Mouse (Mus musculus): Measurements from ENCODE around the gene Smad6. TPM values are rescaled to one million over a fixed set of nuclear protein-coding genes. Genes with fewer than 3 reads are reported as not detected.

Smad6 gene
- total and polyA plus RNA-seq, 2 experiments = 4.1 to 12.6 TPM

GRCm38 (mm10) chr9:64049471-64050380, 27.9 kb upstream of the Smad6 start:
- TF ChIP-seq POLR2A (IDR thresholded peaks at IDR 0.05; ENCODE audit: extremely low read depth, insufficient read depth, low read length) (no peak), CTCF (IDR thresholded peaks at IDR 0.05; ENCODE audit: low read depth, low read length) (no peak)
- DNase-seq (ENCODE audit: extremely low read depth, low read depth, low spot score) = peak; percentile 96
- H3K4me1 ChIP-seq (ENCODE audit: control insufficient read depth, insufficient read depth, low read length) = peaks cover 32% of the 10 kb centered on the region
- peak overlapping the region; percentile 74 for H3K27ac ChIP-seq (replicated peaks; ENCODE audit: insufficient read depth, low read depth, low read length)
- H3K36me3 ChIP-seq (ENCODE audit: control insufficient read depth, insufficient read depth, low read length) = no peaks in the 10 kb centered on the region
- peak overlapping the region; percentile 26 for H3K4me3 ChIP-seq (ENCODE audit: insufficient read depth, low read depth, low read length)
- H3K9ac ChIP-seq (ENCODE audit: low read depth, low read length) = peak overlapping the region; percentile 3; the same call in 1 of the 2 replicates
- H3K79me2 ChIP-seq (ENCODE audit: control insufficient read depth, insufficient read depth, low read length) = no peaks in the 10 kb centered on the region
- WGBS = 5% methylated on average over 32 of the region's 32 CpGs
- H3K27me3 ChIP-seq (ENCODE audit: control insufficient read depth, insufficient read depth, low read length) = no peaks in the 10 kb centered on the region

- Histone ChIP-seq H3K36me3 (ENCODE audit: control insufficient read depth, insufficient read depth, low read length) (no peaks in the 10 kb centered on the region), H3K9ac (ENCODE audit: low read depth, low read length) (no peak overlapping the region; the same call in 1 of the 2 replicates), H3K27me3 (ENCODE audit: control insufficient read depth, insufficient read depth, low read length) (no peaks in the 10 kb centered on the region), H3K4me1 (ENCODE audit: control insufficient read depth, insufficient read depth, low read length) (peaks cover 12% of the 10 kb centered on the region; the same call in 1 of the 2 replicates), H3K79me2 (ENCODE audit: control insufficient read depth, insufficient read depth, low read length) (no peaks in the 10 kb centered on the region), H3K27ac (replicated peaks; ENCODE audit: insufficient read depth, low read depth, low read length) (peak overlapping the region; percentile 48), H3K4me3 (ENCODE audit: insufficient read depth, low read depth, low read length) (no peak overlapping the region)
- DNase-seq (ENCODE audit: extremely low read depth, low read depth, low spot score) = peak; percentile 65
- WGBS = 30% methylated on average over 14 of the region's 14 CpGs
- TF ChIP-seq CTCF (IDR thresholded peaks at IDR 0.05; ENCODE audit: low read depth, low read length) (no peak), POLR2A (IDR thresholded peaks at IDR 0.05; ENCODE audit: extremely low read depth, insufficient read depth, low read length) (no peak)
Observed at GRCm38 (mm10) chr9:64045117-64045890, 23.4 kb upstream of the Smad6 start.

- no peak for DNase-seq (ENCODE audit: extremely low read depth, low read depth, low spot score)
- Histone ChIP-seq H3K27me3 (ENCODE audit: control insufficient read depth, insufficient read depth, low read length) (no peaks in the 10 kb centered on the region), H3K9ac (ENCODE audit: low read depth, low read length) (no peak overlapping the region), H3K4me1 (ENCODE audit: control insufficient read depth, insufficient read depth, low read length) (peaks cover 11% of the 10 kb centered on the region; the same call in 1 of the 2 replicates), H3K4me3 (ENCODE audit: insufficient read depth, low read depth, low read length) (no peak overlapping the region), H3K79me2 (ENCODE audit: control insufficient read depth, insufficient read depth, low read length) (no peaks in the 10 kb centered on the region), H3K36me3 (ENCODE audit: control insufficient read depth, insufficient read depth, low read length) (no peaks in the 10 kb centered on the region), H3K27ac (replicated peaks; ENCODE audit: insufficient read depth, low read depth, low read length) (0 out of 2 replicates have a peak overlapping the region, but pooled peaks have one; percentile 22)
- 76% methylated on average over 8 of the region's 8 CpGs for WGBS
- TF ChIP-seq POLR2A (IDR thresholded peaks at IDR 0.05; ENCODE audit: extremely low read depth, insufficient read depth, low read length) = no peak
- TF ChIP-seq CTCF (IDR thresholded peaks at IDR 0.05; ENCODE audit: low read depth, low read length) = no peak
Observed at GRCm38 (mm10) chr9:64044343-64044742, 22.5 kb upstream of the Smad6 start.

GRCm38 (mm10) chr9:64042911-64043310, 21.1 kb upstream of the Smad6 start:
- no peak for TF ChIP-seq POLR2A (IDR thresholded peaks at IDR 0.05; ENCODE audit: extremely low read depth, insufficient read depth, low read length)
- TF ChIP-seq CTCF (IDR thresholded peaks at IDR 0.05; ENCODE audit: low read depth, low read length) = no peak
- Histone ChIP-seq H3K36me3 (ENCODE audit: control insufficient read depth, insufficient read depth, low read length) (no peaks in the 10 kb centered on the region), H3K79me2 (ENCODE audit: control insufficient read depth, insufficient read depth, low read length) (no peaks in the 10 kb centered on the region), H3K4me1 (ENCODE audit: control insufficient read depth, insufficient read depth, low read length) (peaks cover 8% of the 10 kb centered on the region; the same call in 1 of the 2 replicates), H3K27me3 (ENCODE audit: control insufficient read depth, insufficient read depth, low read length) (no peaks in the 10 kb centered on the region), H3K9ac (ENCODE audit: low read depth, low read length) (no peak overlapping the region), H3K27ac (replicated peaks; ENCODE audit: insufficient read depth, low read depth, low read length) (no peak overlapping the region), H3K4me3 (ENCODE audit: insufficient read depth, low read depth, low read length) (no peak overlapping the region)
- 93% methylated on average over 4 of the region's 4 CpGs for WGBS
- DNase-seq (ENCODE audit: extremely low read depth, low read depth, low spot score) = no peak

- DNase-seq (ENCODE audit: extremely low read depth, low read depth, low spot score) = no peak
- H3K27ac ChIP-seq (replicated peaks; ENCODE audit: insufficient read depth, low read depth, low read length) = no peak overlapping the region
- no peaks in the 10 kb centered on the region for H3K36me3 ChIP-seq (ENCODE audit: control insufficient read depth, insufficient read depth, low read length)
- no peaks in the 10 kb centered on the region for H3K79me2 ChIP-seq (ENCODE audit: control insufficient read depth, insufficient read depth, low read length)
- WGBS = 92% methylated on average over 8 of the region's 8 CpGs
- no peak for TF ChIP-seq POLR2A (IDR thresholded peaks at IDR 0.05; ENCODE audit: extremely low read depth, insufficient read depth, low read length)
- no peak for TF ChIP-seq CTCF (IDR thresholded peaks at IDR 0.05; ENCODE audit: low read depth, low read length)
- no peak overlapping the region for H3K4me3 ChIP-seq (ENCODE audit: insufficient read depth, low read depth, low read length)
- peaks cover 8% of the 10 kb centered on the region; the same call in 1 of the 2 replicates for H3K4me1 ChIP-seq (ENCODE audit: control insufficient read depth, insufficient read depth, low read length)
- no peaks in the 10 kb centered on the region for H3K27me3 ChIP-seq (ENCODE audit: control insufficient read depth, insufficient read depth, low read length)
- H3K9ac ChIP-seq (ENCODE audit: low read depth, low read length) = no peak overlapping the region
Observed at GRCm38 (mm10) chr9:64042216-64042615, 20.4 kb upstream of the Smad6 start.
